Mouse (Mus musculus) liver, postnatal 0 days (tissue): ENCODE results near the gene Gstp3.
"Not testable (repeated sequence)": the region's sequence is repeated elsewhere in the genome, so short reads cannot be mapped to it uniquely, and the experiment has no call there.

ENCODE experiments used
- CTCF ChIP-seq: sonication (generic); IDR thresholded peaks from 2 replicates; pipeline ENCODE4 v1.5.1; 2016; ENCODE audit warnings: antibody characterized with exemption, low read depth
- EP300 ChIP-seq: IDR thresholded peaks from 2 replicates; pipeline ENCODE4 v1.6.1; 2016; ENCODE audit warnings: antibody characterized with exemption, low read depth, mild to moderate bottlenecking

GRCm38 (mm10) chr19:4049069-4049468 is 10.3 kb downstream of the Gstp3 start:
- TF ChIP-seq CTCF: peak; percentile 48
- not testable (repeated sequence) for TF ChIP-seq EP300
